Mouse (Mus musculus) midbrain, embryonic 12.5 days (tissue): ENCODE measurements around the gene Mfng. TPM values are rescaled to one million over a fixed set of nuclear protein-coding genes. Genes with fewer than 3 reads are reported as not detected.

ENCODE experiments used
- ATAC-seq: fragments of 200-750 bp; cut with Nextera tagmentation; 2 replicates; pipeline ENCODE4 v1.8.0; 2017; ENCODE audit warnings: low read depth, moderate TSS enrichment, moderate library complexity; ENCODE audit not compliant: low FRiP score
- H3K27ac ChIP-seq: fragments of 300-500 bp; sonication (generic); replicated peaks from 2 replicates; pipeline ENCODE4 v1.5.1; 2016; ENCODE audit warnings: mild to moderate bottlenecking
- H3K27me3 ChIP-seq: fragments of 300-500 bp; sonication (generic); 2 replicates; pipeline ENCODE4 v1.6.1; 2016; ENCODE audit warnings: mild to moderate bottlenecking
- H3K36me3 ChIP-seq: fragments of 300-500 bp; sonication (generic); 2 replicates; pipeline ENCODE4 v1.6.1; 2016
- H3K4me1 ChIP-seq: fragments of 300-500 bp; sonication (generic); 2 replicates; pipeline ENCODE4 v1.6.1; 2016
- H3K4me2 ChIP-seq: fragments of 300-500 bp; sonication (generic); replicated peaks from 2 replicates; pipeline ENCODE4 v1.6.1; 2016; ENCODE audit warnings: mild to moderate bottlenecking, moderate library complexity
- H3K4me3 ChIP-seq: fragments of 300-500 bp; sonication (generic); 2 replicates; pipeline ENCODE4 v1.5.1; 2016; ENCODE audit warnings: mild to moderate bottlenecking
- H3K9ac ChIP-seq: fragments of 300-500 bp; sonication (generic); replicated peaks from 2 replicates; pipeline ENCODE4 v1.6.1; 2016; ENCODE audit warnings: mild to moderate bottlenecking, moderate library complexity
- H3K9me3 ChIP-seq: fragments of 300-500 bp; sonication (generic); 2 replicates; pipeline ENCODE4 v1.6.1; 2016; ENCODE audit warnings: mild to moderate bottlenecking
- WGBS: fragments of 180-500 bp; shearing (Covaris S2); methylation state at CpG from one replicate; pipeline ENCODE4 v1.1.7; 2016; 5-methylcytosine and 5-hydroxymethylcytosine counted together
- polyA plus RNA-seq: library from polyadenylated mRNA; unstranded; fragments of >200 nt; fragmentation: Nextera tagmentation; extraction: Ambion mirVana; gene quantifications from 2 replicates; pipeline ENCODE4 v1.2.1, GENCODE M21; 2016

The Mfng gene
- polyA plus RNA-seq, 1 experiment from 2014 or later: 119 TPM

DNA sequence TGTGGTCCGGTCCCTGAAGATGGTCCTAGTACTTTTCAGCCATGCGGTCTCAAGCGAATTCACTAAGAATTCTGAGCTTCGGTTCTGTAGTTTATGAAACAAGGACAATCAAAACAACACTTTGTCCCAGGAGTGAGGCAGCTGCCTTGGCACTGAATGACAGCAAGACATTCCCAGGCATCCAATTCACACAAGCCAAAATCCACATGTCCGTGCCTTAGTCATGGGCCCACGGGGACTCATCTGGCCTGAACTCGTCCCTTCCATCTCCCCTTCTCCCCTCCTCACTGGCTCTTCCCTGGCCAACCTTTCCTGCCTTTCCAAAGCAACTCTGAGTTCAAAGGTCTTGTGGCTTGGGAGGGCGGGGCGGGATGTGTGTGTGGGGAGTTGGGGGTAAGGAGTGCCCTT is 13.1 kb upstream of the Mfng start:
- ATAC-seq: no peak
- no peak overlapping the region for H3K27ac ChIP-seq
- peaks cover 13% of the 10 kb centered on the region for H3K4me1 ChIP-seq
- no peaks in the 10 kb centered on the region for H3K9me3 ChIP-seq
- no peaks in the 10 kb centered on the region for H3K36me3 ChIP-seq
- no peaks in the 10 kb centered on the region for H3K27me3 ChIP-seq
- no peak overlapping the region for H3K9ac ChIP-seq
- 79% methylated on average over 9 of the region's 9 CpGs for WGBS
- no peak overlapping the region for H3K4me3 ChIP-seq
- H3K4me2 ChIP-seq: no peak overlapping the region

- no peaks in the 10 kb centered on the region for H3K27me3 ChIP-seq
- H3K9ac ChIP-seq: no peak overlapping the region
- no peak for ATAC-seq
- peaks cover 13% of the 10 kb centered on the region for H3K4me1 ChIP-seq
- H3K4me3 ChIP-seq: no peak overlapping the region
- 26% methylated on average over 7 of the region's 7 CpGs for WGBS
- H3K4me2 ChIP-seq: no peak overlapping the region
- no peaks in the 10 kb centered on the region for H3K36me3 ChIP-seq
- H3K9me3 ChIP-seq: no peaks in the 10 kb centered on the region
- H3K27ac ChIP-seq: no peak overlapping the region
Observed at GRCm38 (mm10) chr15:78785961-78786360, 12.7 kb upstream of the Mfng start.

DNA sequence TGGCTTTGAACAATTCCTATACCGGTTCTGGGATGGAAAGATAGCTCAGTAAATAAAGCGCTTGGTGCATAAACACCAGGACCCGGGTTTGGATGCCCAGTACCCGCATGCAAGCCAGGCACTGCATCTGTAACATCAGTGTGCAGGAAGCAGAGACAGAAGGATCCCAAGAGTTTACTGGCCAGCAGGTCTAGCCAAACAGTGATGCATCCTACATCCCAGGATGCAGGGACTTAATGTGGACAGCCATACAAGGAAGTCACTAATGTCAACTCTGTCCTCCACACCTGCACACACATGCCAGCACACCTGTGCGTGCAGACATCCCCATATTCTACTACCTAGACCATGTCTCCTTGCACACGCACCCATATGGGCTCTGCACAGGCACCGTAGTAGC is 12.0 kb upstream of the Mfng start:
- 95% methylated on average over 7 of the region's 7 CpGs for WGBS
- H3K4me2 ChIP-seq: no peak overlapping the region
- no peaks in the 10 kb centered on the region for H3K27me3 ChIP-seq
- H3K27ac ChIP-seq: no peak overlapping the region
- H3K9ac ChIP-seq: no peak overlapping the region
- H3K36me3 ChIP-seq: no peaks in the 10 kb centered on the region
- no peak overlapping the region for H3K4me3 ChIP-seq
- no peak for ATAC-seq
- peaks cover 13% of the 10 kb centered on the region for H3K4me1 ChIP-seq
- H3K9me3 ChIP-seq: no peaks in the 10 kb centered on the region

- no peaks in the 10 kb centered on the region for H3K27me3 ChIP-seq
- no peak overlapping the region for H3K4me2 ChIP-seq
- H3K9ac ChIP-seq: no peak overlapping the region; the same call in 1 of the 2 replicates
- peaks cover 13% of the 10 kb centered on the region for H3K4me1 ChIP-seq
- no peaks in the 10 kb centered on the region for H3K36me3 ChIP-seq
- H3K4me3 ChIP-seq: no peak overlapping the region
- H3K9me3 ChIP-seq: no peaks in the 10 kb centered on the region
- no peak for ATAC-seq
- H3K27ac ChIP-seq: no peak overlapping the region
- WGBS: 75% methylated on average over 5 of the region's 5 CpGs
Observed at GRCm38 (mm10) chr15:78784520-78784919, 11.2 kb upstream of the Mfng start.

- H3K4me2 ChIP-seq: no peak overlapping the region
- no peaks in the 10 kb centered on the region for H3K27me3 ChIP-seq
- H3K27ac ChIP-seq: no peak overlapping the region
- WGBS: 64% methylated on average over 14 of the region's 14 CpGs
- H3K4me1 ChIP-seq: peaks cover 25% of the 10 kb centered on the region
- ATAC-seq: no peak
- no peaks in the 10 kb centered on the region for H3K9me3 ChIP-seq
- H3K36me3 ChIP-seq: no peaks in the 10 kb centered on the region
- H3K9ac ChIP-seq: no peak overlapping the region
- no peak overlapping the region for H3K4me3 ChIP-seq
Observed at GRCm38 (mm10) chr15:78782348-78783103, 9.3 kb upstream of the Mfng start.

GRCm38 (mm10) chr15:78780908-78781307 is 7.6 kb upstream of the Mfng start:
- Histone ChIP-seq H3K4me1 (peaks cover 21% of the 10 kb centered on the region), H3K27me3 (no peaks in the 10 kb centered on the region), H3K4me2 (no peak overlapping the region), H3K36me3 (no peaks in the 10 kb centered on the region), H3K9me3 (no peaks in the 10 kb centered on the region), H3K4me3 (no peak overlapping the region), H3K27ac (no peak overlapping the region), H3K9ac (no peak overlapping the region)
- ATAC-seq: no peak
- WGBS: 87% methylated on average over 7 of the region's 7 CpGs

GRCm38 (mm10) chr15:78780359-78780758 is 7.1 kb upstream of the Mfng start:
- Histone ChIP-seq H3K27ac (no peak overlapping the region), H3K9me3 (no peaks in the 10 kb centered on the region), H3K9ac (no peak overlapping the region), H3K4me1 (peaks cover 19% of the 10 kb centered on the region), H3K36me3 (no peaks in the 10 kb centered on the region), H3K27me3 (no peaks in the 10 kb centered on the region), H3K4me3 (no peak overlapping the region), H3K4me2 (no peak overlapping the region)
- WGBS: 95% methylated on average over 14 of the region's 14 CpGs
- no peak for ATAC-seq

DNA sequence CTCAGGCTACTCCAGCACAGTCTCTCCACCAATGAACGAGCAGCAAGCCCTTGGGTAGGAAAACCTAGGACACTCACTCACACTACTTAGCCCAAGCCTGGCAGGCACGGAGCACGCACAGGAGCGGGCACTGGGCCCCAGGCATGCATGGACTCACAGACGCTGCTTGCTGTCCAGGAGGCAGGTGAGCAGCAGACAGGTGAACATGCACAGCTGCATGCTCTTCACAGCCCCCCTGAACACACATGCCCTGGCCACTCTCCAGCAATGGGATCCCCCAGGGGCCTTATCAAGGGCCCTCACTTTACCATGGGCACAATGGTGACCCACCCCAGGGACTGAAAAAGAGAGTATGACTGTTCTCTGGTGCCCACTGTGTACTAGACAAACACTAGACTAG is 6.4 kb upstream of the Mfng start:
- no peak overlapping the region for H3K4me3 ChIP-seq

GRCm38 (mm10) chr15:78779253-78779652 is 6.0 kb upstream of the Mfng start:
- Histone ChIP-seq H3K27ac (no peak overlapping the region), H3K4me3 (no peak overlapping the region), H3K27me3 (no peaks in the 10 kb centered on the region), H3K9me3 (no peaks in the 10 kb centered on the region), H3K4me2 (no peak overlapping the region), H3K9ac (no peak overlapping the region), H3K4me1 (peaks cover 24% of the 10 kb centered on the region), H3K36me3 (no peaks in the 10 kb centered on the region)
- peak; percentile 8; the same call in 1 of the 2 replicates for ATAC-seq
- WGBS: 82% methylated on average over 8 of the region's 8 CpGs

More for the DNA sequence above, 6.4 kb upstream of the Mfng start:
- H3K9ac ChIP-seq: no peak overlapping the region
- H3K9me3 ChIP-seq: no peaks in the 10 kb centered on the region
- WGBS: 91% methylated on average over 5 of the region's 5 CpGs
- no peak for ATAC-seq
- no peak overlapping the region for H3K4me2 ChIP-seq
- no peaks in the 10 kb centered on the region for H3K36me3 ChIP-seq
- H3K27ac ChIP-seq: no peak overlapping the region
- no peaks in the 10 kb centered on the region for H3K27me3 ChIP-seq
- peaks cover 20% of the 10 kb centered on the region for H3K4me1 ChIP-seq

GRCm38 (mm10) chr15:78778077-78778870 is 5.0 kb upstream of the Mfng start:
- H3K27ac ChIP-seq: peak overlapping the region; percentile 43
- H3K4me1 ChIP-seq: peaks cover 34% of the 10 kb centered on the region
- H3K27me3 ChIP-seq: no peaks in the 10 kb centered on the region
- H3K4me2 ChIP-seq: no peak overlapping the region
- no peaks in the 10 kb centered on the region for H3K9me3 ChIP-seq
- 44% methylated on average over 14 of the region's 15 CpGs for WGBS
- ATAC-seq: peak; percentile 39; the same call in 1 of the 2 replicates
- no peaks in the 10 kb centered on the region for H3K36me3 ChIP-seq
- H3K4me3 ChIP-seq: no peak overlapping the region
- H3K9ac ChIP-seq: no peak overlapping the region

GRCm38 (mm10) chr15:78772856-78773255 is 419 bp downstream of the Mfng start:
- H3K4me2 ChIP-seq: peak overlapping the region; percentile 74
- 0 out of 2 replicates have a peak, but pooled peaks cover 10% of the 10 kb centered on the region for H3K36me3 ChIP-seq
- H3K27me3 ChIP-seq: no peaks in the 10 kb centered on the region
- peak overlapping the region; percentile 51 for H3K4me3 ChIP-seq
- no peaks in the 10 kb centered on the region for H3K9me3 ChIP-seq
- WGBS: 26% methylated on average over 14 of the region's 14 CpGs
- H3K9ac ChIP-seq: peak overlapping the region; percentile 75
- peak overlapping the region; percentile 100 for H3K27ac ChIP-seq
- ATAC-seq: no peak
- H3K4me1 ChIP-seq: peaks cover 66% of the 10 kb centered on the region

GRCm38 (mm10) chr15:78772368-78772763 is 909 bp downstream of the Mfng start:
- peak overlapping the region; percentile 100 for H3K27ac ChIP-seq
- peaks cover 67% of the 10 kb centered on the region for H3K4me1 ChIP-seq
- H3K36me3 ChIP-seq: peaks cover 14% of the 10 kb centered on the region
- ATAC-seq: no peak
- H3K9ac ChIP-seq: peak overlapping the region; percentile 75
- no peaks in the 10 kb centered on the region for H3K9me3 ChIP-seq
- no peaks in the 10 kb centered on the region for H3K27me3 ChIP-seq
- H3K4me2 ChIP-seq: peak overlapping the region; percentile 74
- H3K4me3 ChIP-seq: peak overlapping the region; percentile 51
- 48% methylated on average over 4 of the region's 4 CpGs for WGBS
